Mouse (Mus musculus) small intestine, adult 2 months (tissue): ENCODE results near the gene Atxn2.

ENCODE experiments used
- CTCF ChIP-seq: fragments of 200-500 bp; IDR thresholded peaks from 2 replicates; pipeline ENCODE4 v1.5.1; 2012; ENCODE audit warnings: low read depth, mild to moderate bottlenecking, control low read depth, inconsistent platforms, low read length, moderate library complexity, mixed read lengths; ENCODE audit not compliant: insufficient replicate concordance, insufficient read length; ENCODE audit errors: extremely low read depth
- POLR2A ChIP-seq: fragments of 200-500 bp; IDR thresholded peaks from 2 replicates; pipeline ENCODE4 v1.6.1; 2012; ENCODE audit warnings: low read depth, mild to moderate bottlenecking, control low read depth, inconsistent platforms, low read length, moderate library complexity

GRCm38 (mm10) chr5:121845361-121845760 is 134.2 kb downstream of the Atxn2 start:
- TF ChIP-seq POLR2A (no peak), CTCF (no peak)
